Mouse (Mus musculus): ENCODE measurements at regions not wholly inside any gene's neighbourhood (a gene's known extent, or its start where the extent isn't known, plus 50 kb on each side); places are given as distances from the start of the nearest gene placed in this dataset.

- DNase-seq (ENCODE audit: low spot score) = no peak
Observed at GRCm38 (mm10) chr12:58743800-58744199, 268.0 kb downstream of the Sec23a start.

- DNase-seq (ENCODE audit: low spot score) = no peak
Observed at GRCm38 (mm10) chr12:58728094-58728493, 283.7 kb downstream of the Sec23a start.

GRCm38 (mm10) chr12:58727547-58727946, 284.3 kb downstream of the Sec23a start:
- no peak for DNase-seq (ENCODE audit: low spot score)

GRCm38 (mm10) chr12:58717908-58718307, 293.9 kb downstream of the Sec23a start:
- DNase-seq (ENCODE audit: low spot score) = no peak

- DNase-seq (ENCODE audit: low spot score) = no peak
Observed at GRCm38 (mm10) chr12:58714207-58714606, 297.6 kb downstream of the Sec23a start.

- DNase-seq (ENCODE audit: low spot score) = no peak
Observed at GRCm38 (mm10) chr12:58695680-58696079, 316.1 kb downstream of the Sec23a start.

GRCm38 (mm10) chr12:58669914-58670635, 341.7 kb downstream of the Sec23a start:
- no peak for DNase-seq (ENCODE audit: low spot score)

GRCm38 (mm10) chr12:58654530-58655056, 357.2 kb downstream of the Sec23a start:
- no peak for DNase-seq (ENCODE audit: low spot score)

GRCm38 (mm10) chr12:58653751-58654150, 358.1 kb downstream of the Sec23a start:
- no peak for DNase-seq (ENCODE audit: low spot score)

GRCm38 (mm10) chr12:58653222-58653621, 358.6 kb downstream of the Sec23a start:
- no peak for DNase-seq (ENCODE audit: low spot score)

- no peak for DNase-seq (ENCODE audit: low spot score)
Observed at GRCm38 (mm10) chr12:58652701-58653100, 359.1 kb downstream of the Sec23a start.

GRCm38 (mm10) chr12:58648322-58648721, 363.5 kb downstream of the Sec23a start:
- DNase-seq (ENCODE audit: low spot score) = no peak

GRCm38 (mm10) chr12:58643843-58644242, 368.0 kb downstream of the Sec23a start:
- DNase-seq (ENCODE audit: low spot score) = no peak

- no peak for DNase-seq (ENCODE audit: low spot score)
Observed at GRCm38 (mm10) chr12:58639478-58639877, 370.4 kb upstream of the Clec14a start.

GRCm38 (mm10) chr12:58638260-58638659, 369.2 kb upstream of the Clec14a start:
- DNase-seq (ENCODE audit: low spot score) = no peak

- no peak for DNase-seq (ENCODE audit: low spot score)
Observed at GRCm38 (mm10) chr12:58632529-58632928, 363.4 kb upstream of the Clec14a start.

- no peak for DNase-seq (ENCODE audit: low spot score)
Observed at GRCm38 (mm10) chr12:58628817-58629216, 359.7 kb upstream of the Clec14a start.

GRCm38 (mm10) chr12:58625144-58625543, 356.1 kb upstream of the Clec14a start:
- no peak for DNase-seq (ENCODE audit: low spot score)

GRCm38 (mm10) chr12:58619508-58620310, 350.6 kb upstream of the Clec14a start:
- no peak for DNase-seq (ENCODE audit: low spot score)

GRCm38 (mm10) chr12:58594781-58595180, 325.7 kb upstream of the Clec14a start:
- no peak for DNase-seq (ENCODE audit: low spot score)

- no peak for DNase-seq (ENCODE audit: low spot score)
Observed at GRCm38 (mm10) chr12:58591480-58591829, 322.4 kb upstream of the Clec14a start.

- no peak for DNase-seq (ENCODE audit: low spot score)
Observed at GRCm38 (mm10) chr12:58590547-58591479, 321.7 kb upstream of the Clec14a start.
